Mouse (Mus musculus): ENCODE data around the gene Speer4f1.
"Not testable (repeated sequence)": the region's sequence is repeated elsewhere in the genome, so short reads cannot be mapped to it uniquely, and the experiment has no call there.

Speer4f1 gene

GRCm38 (mm10) chr5:17475798-17476197 is at the start of gene Speer4f1:
TSS of gene Speer4f1 (plus strand) at chr5:17476098.
- not testable (repeated sequence) for DNase-seq (ENCODE audit: low read depth, low spot score)

- no peak for DNase-seq (ENCODE audit: low read depth, low spot score)
Measured at GRCm38 (mm10) chr5:17426930-17427329, 49.0 kb upstream of the Speer4f1 start.

DNA sequence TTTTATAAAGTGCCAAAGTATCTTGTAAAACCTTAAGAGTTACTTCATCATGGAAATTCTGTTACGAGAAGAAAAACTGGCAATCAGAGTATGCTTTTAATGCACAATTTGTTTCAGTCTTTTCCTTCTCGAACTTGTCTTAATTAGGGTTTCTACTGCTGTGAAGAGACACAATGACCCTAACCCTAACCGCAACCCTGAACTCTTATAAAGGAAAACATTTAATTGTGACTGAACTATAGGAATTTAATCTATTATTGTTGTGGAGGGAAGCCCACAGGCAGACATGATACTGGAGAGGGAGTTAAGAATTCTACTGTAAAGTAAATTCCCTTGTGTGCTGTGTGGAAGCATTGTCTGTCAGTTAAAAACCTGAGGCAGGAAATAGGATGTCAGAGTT is 41.2 kb upstream of the Speer4f1 start:
- DNase-seq (ENCODE audit: low read depth, low spot score) = no peak

DNA sequence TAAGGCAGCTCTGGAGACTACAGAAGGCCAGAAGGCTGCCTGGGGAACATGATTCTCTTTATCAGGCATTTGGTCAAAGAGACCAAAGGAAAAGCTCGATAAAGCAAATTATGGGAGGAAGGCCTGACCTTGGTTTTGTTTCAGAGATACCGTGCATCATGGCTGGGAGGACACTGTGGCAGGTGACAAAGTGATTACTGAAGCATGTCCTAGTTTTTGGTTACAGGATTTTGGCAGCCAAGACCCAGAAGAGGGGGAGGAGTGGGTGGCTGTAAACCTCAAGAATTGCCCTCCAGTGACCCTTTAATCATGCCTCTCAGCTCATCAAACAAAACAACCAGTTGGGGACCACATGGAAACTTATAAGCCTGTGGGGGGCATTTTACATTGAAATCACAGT is 39.7 kb upstream of the Speer4f1 start:
- no peak for DNase-seq (ENCODE audit: low read depth, low spot score)

DNA sequence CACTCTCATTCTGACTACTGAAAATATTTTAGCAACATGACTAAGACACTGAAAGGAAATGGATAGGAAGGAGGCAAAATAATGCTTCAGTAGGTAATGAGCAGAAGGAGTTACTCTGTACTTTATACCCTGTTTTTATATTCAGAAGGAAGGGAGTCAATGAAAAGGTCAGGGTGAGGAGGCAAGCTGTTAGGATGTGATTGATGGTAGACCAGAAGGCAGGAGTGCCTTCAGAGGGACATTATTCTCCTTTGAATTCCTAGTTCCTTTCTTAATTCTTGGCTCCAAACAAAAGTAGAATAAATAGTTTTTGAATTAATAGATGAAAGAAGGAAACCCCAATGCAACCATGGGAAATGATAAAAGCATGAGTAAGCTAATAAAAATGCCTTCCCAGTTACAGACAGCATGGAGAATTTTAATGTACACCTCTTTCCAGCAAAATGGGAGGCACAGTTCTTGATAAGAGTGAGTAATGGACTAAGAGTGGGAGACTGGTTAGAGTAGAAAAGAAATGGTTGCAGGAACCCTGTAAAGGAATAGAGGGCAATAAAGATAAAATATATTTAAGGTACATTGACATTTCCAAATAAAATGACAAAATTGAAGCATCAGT is 36.3 kb upstream of the Speer4f1 start:
- DNase-seq (ENCODE audit: low read depth, low spot score) = no peak

DNA sequence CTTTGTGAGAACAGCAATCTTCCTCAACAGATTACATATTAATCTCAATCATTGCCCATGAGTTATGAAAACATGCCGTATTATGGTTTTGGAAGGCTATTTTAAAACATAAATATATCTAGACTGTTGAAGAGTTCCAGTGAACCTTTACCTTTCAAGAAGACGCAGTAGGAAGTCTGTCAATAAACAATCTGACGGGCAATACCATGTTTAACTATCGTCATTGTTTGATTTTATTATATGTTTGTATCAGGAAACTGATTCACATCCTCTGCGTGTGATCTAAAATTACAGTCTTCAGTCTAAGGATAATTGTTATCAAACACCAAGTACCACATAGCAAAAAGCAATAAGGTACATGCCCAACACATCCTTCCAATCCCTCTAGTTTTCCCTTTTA is 21.8 kb upstream of the Speer4f1 start:
- no peak for DNase-seq (ENCODE audit: low read depth, low spot score)

- no peak for DNase-seq (ENCODE audit: low read depth, low spot score)
Measured at GRCm38 (mm10) chr5:17454952-17455586, 20.8 kb upstream of the Speer4f1 start.

- DNase-seq (ENCODE audit: low read depth, low spot score) = no peak
Measured at GRCm38 (mm10) chr5:17456671-17457070, 19.2 kb upstream of the Speer4f1 start.

DNA sequence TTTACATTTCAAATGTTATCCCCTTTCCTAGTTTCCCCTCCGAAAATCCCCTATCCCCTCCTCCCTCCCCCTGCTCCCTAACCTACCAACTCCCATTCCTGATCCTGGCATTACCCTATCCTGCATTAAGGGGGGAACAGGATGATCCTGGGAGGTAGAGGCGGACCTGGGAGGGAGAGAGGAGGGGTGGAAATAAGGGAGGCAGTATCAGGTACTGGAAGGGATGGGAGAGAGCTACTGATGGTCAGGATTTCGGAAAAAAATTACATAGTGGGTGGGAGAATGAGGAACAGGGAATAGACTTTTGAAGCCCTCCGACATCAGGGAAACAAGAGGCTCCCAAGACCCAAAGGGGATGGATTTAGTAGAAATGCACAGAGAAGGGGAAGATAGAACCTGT is 7.8 kb upstream of the Speer4f1 start:
- not testable (repeated sequence) for DNase-seq (ENCODE audit: low read depth, low spot score)

DNA sequence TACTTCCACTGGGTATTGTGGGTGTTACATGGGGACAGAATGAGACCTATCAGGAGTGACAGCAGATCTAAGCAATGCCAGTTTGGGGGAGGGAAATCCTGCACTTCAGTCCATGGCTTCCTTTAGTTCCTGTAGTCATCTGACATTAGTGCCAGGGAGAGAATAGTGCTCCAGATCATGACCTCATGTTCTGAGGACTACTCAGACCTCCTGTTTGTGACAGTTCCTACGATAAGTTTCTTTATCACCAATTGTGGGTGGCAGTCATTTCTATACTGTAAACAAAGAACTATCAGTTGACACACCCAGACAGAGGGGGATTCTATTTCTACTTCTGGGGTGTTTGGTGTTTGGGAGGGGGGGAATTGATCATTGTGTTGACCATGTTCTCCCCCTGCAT is 578 bp downstream of the Speer4f1 start:
- DNase-seq (ENCODE audit: low read depth, low spot score) = no peak

DNA sequence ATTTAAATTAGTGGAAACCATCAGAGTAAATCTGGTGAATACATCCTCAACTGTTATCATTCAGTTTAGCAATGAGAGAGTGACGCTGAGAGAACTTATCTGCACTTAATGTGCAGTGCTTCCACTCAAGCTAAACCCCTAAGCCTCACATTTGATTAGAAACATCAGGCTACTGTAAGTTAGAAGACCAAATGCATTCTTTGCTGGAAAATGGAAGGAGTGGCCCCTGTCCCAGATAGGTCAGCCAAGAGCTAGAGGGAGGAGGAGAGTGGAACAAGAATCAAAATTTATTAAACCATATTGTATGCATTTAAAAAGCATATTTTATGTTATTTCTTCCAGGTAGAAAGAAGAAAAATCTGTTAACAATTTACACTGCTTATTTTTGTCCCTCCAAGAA is 14.0 kb downstream of the Speer4f1 start:
- DNase-seq (ENCODE audit: low read depth, low spot score) = no peak

DNA sequence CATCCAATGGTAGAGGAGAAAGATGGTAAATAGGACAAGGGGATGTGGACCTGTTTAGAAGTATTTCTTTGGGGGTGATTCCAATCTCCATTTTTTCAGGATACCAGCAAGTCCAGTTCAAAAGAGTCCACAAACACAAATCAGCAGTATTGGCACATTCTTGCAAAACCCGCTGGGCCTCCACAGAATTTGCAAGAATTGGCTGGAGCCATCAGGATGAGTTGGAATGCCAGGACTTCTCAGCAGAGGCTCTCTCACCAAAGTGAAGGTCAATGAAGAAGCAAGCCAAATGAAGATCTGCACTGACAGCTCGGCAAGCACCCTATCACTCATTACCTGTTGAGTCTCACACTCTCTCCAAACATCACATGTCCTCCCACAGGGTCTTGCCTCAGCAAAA is 19.7 kb downstream of the Speer4f1 start:
- DNase-seq (ENCODE audit: low read depth, low spot score) = no peak

DNA sequence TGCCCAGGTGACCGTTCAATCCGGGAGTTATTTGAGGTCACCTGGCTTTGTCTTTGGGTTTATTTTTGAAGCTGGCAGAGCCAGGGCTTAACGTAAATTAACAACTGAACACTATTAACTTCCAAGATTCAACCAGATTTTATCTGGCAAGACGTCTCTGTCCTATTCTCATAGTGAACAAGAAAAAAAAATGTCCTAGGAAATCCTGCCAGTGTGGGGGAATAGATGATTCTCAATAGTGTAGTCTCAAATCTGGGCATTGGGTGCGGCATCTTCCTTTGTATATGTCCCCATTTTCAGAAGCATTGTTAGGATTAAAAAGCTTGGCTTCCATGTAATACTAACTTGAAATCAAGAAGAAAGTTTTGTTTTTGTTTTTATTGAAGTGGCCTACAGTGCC is 20.8 kb downstream of the Speer4f1 start:
- DNase-seq (ENCODE audit: low read depth, low spot score) = no peak

GRCm38 (mm10) chr5:17499873-17500329 is 24.0 kb downstream of the Speer4f1 start:
- DNase-seq (ENCODE audit: low read depth, low spot score) = no peak

- no peak for DNase-seq (ENCODE audit: low read depth, low spot score)
Measured at GRCm38 (mm10) chr5:17500866-17501265, 25.0 kb downstream of the Speer4f1 start.

- no peak for DNase-seq (ENCODE audit: low read depth, low spot score)
Measured at GRCm38 (mm10) chr5:17505540-17505939, 29.6 kb downstream of the Speer4f1 start.

GRCm38 (mm10) chr5:17508038-17508437 is 32.1 kb downstream of the Speer4f1 start:
- no peak for DNase-seq (ENCODE audit: low read depth, low spot score)

All from CD4-positive helper T cell, adult 2 months (primary cell).